Mouse (Mus musculus): ENCODE measurements around the gene Prps2.
"Not testable (repeated sequence)": the region's sequence is repeated elsewhere in the genome, so short reads cannot be mapped to it uniquely, and the experiment has no call there.

Gene Prps2

DNA sequence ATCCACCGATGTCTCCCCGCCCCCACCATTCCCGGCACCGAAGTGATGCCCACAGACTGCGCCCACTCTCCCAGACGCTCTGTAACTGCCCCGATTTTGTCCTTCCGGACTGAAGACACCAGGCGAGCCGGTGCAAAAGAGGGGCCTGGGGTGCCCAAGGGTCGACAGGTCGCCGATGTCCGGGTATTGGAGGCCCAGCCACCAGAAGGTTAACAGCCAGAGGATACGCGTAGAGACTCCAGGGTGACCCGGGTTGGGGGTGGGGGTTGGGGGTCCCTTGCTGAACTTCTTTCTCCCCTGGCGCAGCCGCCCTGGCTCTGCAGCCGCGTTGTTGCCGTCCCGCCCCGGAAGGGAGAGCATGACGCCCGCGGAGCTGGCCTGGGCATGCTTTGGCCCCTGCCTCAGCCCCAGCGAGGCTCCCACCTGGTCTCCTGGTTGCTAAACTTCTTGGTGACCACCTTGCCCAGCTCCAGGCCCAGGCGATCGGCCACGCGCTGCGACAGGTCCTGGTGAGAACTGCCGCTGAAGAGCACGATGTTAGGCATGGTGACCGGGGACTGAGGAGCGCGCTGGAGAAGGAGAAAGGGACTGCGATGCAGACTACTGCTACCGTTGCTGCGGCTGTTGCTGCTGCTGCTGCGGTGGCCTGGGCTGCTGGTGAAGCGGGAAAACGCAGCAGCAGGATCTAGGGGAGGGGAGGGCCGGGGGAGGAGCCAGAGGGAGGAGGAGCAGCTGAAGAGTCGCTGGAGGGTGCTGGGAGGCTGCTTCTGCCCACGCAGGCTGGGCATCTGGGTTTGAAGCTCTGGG lies at the start of gene Prps2:
Gene Prps2, minus strand, starts transcription at position 703 of the 807 bp plus-strand sequence.
- peak; percentile 20 to 25 for DNase-seq (ENCODE audit: low spot score in 2 of 2)

DNA sequence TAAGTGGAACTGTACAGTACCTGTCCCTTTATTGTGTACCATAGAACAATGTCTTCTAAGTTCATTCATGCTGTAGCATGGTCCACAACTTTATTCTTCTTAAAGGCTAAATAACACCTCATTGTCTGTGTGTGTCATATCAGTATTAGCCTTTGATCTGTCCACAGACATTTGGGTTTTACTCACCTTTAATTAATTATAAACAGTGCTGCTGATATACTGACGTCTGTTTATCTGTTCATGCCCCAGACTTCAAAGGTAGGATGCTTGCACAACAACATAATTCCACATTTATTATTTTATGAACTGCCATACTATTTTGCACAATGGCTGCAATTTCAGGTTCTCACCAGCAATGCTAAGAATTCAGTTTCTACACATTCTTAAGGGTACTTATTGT lies 35.1 kb upstream of the Prps2 start:
- no peak for DNase-seq (ENCODE audit: low spot score in 2 of 2)

DNA sequence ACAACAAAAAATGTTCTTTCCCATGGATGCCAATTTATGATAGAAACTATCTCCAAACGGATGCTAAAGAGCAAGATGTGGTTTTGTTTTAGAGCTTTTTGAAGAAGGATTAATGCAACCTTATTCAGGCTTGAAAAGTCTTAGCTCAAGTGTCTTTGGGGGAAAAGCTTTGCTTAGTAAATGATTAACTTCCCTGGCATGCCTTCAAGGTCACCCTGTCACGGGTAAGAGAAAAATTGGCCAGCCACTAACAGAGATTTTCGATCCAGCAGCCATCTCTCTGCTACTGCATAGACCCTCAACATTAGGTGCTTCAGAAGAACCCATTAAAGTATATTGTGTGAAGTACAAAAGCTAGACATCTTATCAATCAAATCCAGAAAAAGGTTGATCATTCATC lies 12.4 kb upstream of the Prps2 start:
- no peak for DNase-seq (ENCODE audit: low spot score in 2 of 2)

DNA sequence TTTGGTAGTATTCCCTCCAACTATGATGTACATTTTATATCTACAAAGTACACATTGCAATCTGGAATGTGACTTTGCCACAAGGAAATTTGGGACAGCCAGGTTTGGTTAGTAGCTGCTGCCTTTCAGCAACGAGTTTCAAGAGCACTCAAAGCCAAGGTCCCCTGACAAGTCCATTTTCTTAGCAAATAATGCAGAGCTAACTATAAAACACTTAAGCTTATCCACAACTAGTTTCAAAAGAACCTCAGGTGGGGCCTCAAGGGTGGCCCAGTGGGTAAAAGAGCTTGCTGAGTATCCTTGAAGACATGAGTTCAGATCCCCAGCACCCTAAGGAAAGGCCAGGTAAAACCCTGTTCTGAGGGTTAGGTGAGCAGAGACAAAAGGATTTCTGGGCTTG lies 4.1 kb upstream of the Prps2 start:
- no peak for DNase-seq (ENCODE audit: low spot score in 2 of 2)

DNA sequence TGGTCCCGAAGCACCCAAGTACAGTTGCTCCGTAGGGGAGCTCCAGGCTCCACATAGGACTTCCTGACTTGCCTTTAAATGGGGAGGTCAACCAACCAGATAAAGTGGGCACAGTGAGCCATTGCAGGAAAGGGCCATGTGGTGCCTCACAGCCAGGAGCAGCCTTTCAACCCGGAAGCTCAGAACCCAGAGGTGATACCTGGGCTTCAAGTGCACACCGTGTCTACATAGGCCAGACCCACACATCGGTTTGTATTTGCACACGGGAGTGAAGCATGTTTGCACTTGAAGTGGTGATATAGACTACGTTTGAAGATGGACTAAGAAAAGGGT lies 271 bp upstream of the Prps2 start:
- no peak for DNase-seq (ENCODE audit: low spot score in 2 of 2)

DNA sequence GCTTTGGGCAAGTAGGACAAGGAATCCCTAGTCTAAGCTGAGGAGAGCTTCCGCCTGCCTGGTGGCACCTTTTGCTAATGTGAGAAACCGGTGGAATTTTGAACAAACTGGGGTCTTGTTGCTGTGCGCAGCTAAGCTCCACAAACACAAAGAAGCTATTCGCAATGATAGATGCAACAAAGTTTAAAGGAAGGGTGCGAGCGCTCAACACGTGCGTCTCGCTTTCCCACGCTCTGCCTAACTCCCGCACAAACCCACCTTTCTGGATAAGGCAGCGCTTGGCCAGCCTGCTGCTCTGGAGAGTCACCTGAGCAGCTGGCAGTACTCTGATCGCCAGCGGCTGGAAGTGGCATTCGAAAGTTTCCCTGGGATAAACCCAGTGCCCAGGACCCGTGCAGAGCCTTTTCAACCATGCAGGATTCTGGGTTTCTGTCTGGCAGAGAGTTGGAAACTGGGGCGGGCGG lies 934 bp downstream of the Prps2 start:
- DNase-seq (ENCODE audit: low spot score in 2 of 2), result no peak

DNA sequence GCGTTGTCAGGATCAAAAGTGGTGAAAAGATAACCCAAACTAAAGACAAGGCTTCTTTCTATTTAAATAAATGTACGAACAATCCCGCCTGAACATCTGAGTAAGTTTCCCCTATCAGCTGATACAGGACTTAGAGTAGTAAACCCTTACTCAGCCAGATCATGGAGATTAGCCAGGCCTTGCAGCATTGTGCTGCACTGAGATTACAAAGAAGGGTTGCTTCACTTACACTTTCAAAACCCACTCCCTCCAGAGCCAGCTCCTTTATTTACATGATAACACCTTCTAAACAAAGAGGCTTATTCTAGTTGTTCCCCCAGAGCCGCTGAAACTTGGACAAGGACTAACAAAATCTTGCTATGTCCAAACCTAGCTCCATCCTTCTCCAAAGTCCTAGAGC lies 2.5 kb downstream of the Prps2 start:
- DNase-seq (ENCODE audit: low spot score in 2 of 2), result no peak

DNA sequence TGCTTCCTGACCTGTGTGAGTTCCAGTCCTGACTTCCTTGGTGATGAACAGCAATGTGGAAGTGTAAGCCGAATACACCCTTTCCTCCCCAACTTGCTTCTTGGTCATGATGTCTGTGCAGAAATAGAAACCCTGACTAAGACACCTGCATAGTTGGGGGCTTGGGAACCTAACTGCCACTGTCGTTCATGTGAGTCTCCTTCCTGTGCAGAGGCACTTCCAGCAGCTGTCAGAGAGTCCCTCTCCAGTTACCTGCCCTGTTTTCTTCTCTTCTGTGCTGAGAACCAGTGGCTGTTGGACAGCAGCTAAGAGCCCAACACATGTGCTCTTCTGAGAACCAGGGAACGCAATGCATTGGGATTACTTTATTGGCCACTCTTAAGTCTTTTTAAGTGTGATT lies 21.3 kb downstream of the Prps2 start:
- DNase-seq (ENCODE audit: low spot score in 2 of 2), result not testable (repeated sequence)

DNA sequence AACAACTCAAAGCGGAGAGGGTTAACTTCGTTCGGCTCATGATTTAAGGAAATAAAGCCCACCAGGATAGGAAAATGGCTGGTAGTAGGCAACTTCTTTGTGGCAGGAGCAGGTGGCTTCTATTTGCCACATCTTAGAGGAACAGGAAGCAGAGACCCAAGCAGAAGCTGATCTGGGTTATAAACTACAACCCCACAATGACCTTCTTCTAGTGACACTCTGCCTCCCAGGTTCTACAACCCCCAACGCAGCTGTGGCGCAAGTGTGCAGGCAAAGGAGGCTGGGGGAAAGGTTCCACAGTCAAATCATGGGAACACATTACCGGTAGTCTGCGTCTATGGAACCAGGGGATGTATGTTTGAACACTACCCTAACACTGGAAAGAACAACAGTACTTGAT lies 22.8 kb downstream of the Prps2 start:
- no peak for DNase-seq (ENCODE audit: low spot score in 2 of 2)

DNA sequence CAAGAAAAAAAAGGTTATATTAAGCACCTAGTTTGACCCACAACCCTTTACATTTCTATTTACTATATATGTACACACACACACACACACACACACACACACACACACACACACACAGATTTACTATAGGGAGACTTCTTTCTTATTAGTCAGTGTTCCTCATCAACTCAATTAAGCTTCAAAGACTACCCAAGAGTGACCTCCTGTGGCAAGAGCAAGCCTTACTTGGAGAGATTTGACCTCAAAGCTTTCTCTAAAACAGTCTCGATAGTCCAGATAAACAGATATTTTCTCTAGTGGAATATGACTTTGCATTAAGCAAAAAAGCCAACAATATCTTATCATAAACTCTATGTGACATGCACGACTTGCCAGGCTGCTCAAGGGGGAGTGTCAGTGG lies 25.1 kb downstream of the Prps2 start:
- no peak for DNase-seq (ENCODE audit: low spot score in 2 of 2)

DNA sequence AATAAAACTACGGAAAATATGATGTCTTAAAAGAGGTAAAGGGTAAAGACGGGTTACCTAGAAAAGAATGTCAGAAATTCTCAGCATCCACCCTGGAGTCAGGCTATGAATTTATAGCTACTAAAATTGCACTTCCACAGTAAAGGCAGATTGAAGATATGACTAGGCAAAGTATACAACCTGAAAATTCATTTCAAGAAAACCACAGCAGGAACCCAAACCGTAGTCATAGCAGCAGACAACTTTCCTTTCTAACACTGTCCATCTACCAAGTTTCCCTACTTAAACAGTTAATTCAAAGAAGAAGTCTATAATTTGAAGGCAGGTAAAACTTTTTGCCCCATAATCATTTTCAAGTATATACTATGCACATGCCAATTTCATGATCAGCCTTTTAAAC lies 26.6 kb downstream of the Prps2 start:
- no peak for DNase-seq (ENCODE audit: low spot score in 2 of 2)

DNA sequence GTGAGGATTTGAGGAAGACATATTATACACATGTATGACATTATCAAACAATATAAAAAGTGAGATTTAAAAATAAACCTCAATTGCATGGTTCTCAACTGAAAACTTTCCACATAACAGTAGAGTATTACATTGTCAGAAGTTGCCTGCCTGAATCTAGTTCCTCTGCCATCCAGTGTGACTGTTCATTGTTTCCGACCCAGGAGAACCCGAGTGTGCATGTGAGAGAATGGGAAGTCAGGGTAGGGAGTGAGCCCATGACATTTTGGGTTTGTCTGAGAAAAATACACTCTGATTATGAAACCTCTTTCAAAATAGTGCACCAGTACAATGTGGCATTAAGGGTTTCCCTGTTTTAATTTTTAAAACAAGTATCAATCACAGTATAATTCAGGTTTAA lies 28.9 kb downstream of the Prps2 start:
- DNase-seq (ENCODE audit: low spot score in 2 of 2), result no peak

DNA sequence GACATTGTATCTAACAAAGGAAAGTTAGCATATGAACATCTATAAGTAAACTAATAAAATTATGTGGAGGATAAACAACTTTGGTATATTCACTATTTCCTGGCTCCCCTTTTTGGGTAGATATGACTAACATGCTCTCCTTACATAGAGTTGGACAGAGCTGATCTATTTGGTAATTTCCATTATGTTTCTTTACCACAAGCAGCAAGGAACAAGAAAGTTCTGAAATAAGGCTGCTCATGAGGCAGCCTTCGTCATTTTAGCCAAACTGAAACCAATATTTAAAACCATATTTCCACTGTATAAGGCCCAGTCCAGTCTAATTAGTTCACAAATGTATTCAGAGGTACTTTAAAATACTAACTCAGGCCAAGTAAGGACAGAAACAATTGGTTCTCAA lies 36.1 kb downstream of the Prps2 start:
- no peak for DNase-seq (ENCODE audit: low spot score in 2 of 2)

DNA sequence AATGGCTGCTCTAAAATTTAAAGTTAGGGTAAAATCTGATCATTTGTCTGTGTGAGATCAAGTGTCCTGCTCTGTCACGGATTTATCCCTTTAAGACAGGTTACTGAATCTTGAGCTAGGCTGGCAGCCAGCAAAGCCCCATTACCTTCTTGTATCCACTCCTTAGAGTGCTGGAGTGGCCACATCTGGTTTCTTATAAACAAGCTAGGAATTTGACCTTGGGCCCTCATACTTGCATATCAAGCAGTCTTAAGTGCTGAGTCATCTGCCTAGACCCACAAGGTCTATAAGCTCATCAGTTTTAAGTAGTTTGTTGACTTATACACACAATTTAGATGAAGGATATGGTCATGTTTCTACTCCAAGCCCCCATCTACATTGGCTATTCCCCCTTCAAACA lies 38.2 kb downstream of the Prps2 start:
- DNase-seq (ENCODE audit: low spot score in 2 of 2), result no peak

DNA sequence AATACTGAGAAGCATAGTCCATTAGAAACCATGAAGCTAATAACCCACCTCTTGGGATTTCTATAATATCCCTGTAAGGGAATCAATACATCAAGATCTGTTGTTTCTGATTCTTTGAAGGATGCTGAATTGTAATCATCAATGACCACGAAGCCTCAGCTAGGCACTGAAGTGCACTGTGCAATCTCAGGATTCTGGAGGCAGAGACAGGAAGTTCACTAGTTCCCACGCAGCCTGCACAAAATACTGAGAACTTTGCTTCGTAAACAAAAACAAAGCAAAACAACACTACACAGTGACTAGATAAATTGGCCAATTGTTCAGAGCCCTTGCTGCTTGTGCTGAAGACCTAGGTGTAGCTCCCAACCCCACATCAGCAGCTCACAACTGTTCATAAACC lies 40.7 kb downstream of the Prps2 start:
- DNase-seq (ENCODE audit: low spot score in 2 of 2), result no peak

DNA sequence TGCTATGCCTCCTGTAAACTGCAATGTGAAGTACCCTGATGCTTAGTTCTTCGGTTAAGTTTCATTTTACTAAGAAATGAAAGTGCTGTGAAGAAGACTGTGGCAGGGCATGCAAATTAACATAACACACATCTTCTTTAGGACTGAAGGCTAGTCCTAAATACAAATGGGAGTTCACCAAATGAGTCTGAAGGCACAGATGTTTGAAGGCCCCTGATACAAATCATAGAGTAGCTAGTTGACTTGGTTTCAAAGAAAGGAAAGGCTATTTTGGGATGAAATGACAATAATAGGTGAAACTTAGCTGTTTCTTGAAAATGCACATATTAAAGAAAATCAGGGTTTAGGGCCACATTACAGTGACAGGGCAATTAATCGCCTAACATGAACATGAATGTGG lies 42.4 kb downstream of the Prps2 start:
- DNase-seq (ENCODE audit: low spot score in 2 of 2), result no peak

DNA sequence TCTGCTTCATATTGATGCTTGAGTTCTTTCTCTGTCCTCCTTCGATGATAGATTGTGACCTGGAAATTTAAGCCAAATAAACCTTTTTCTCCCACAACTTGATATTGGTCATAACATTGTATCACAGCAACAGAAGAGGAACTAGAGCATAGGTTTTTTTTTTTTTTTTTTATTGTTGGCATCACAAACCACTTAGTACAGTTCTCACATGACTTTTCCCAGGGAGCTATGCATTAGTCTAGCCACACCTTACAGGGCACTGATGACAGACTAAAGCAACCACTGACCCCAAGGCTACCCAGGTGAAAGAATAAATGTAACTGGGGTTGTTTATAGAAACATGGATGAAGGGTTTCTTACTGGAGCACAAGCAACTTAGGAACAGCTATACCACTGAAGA lies 44.6 kb downstream of the Prps2 start:
- DNase-seq (ENCODE audit: low spot score in 2 of 2), result no peak

DNA sequence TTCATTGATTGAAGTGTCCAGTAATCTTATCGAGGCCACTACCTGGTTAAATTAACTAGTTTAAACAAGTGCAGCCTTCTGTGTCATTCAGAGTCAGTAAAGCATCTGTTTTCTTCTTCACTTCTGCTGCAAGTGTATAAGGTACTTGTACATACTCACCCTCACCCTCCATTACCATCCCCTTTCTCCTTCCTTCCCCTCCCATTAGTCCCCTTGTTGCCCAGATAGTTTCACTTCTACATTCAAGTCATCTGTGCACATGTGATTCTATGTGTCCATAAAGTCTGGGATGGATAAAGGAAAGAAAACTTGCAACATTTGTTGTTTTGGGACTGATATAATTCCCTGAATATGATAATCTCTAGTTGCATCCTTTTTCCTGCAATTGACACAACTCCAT lies 48.0 kb downstream of the Prps2 start:
- no peak for DNase-seq (ENCODE audit: low spot score in 2 of 2)

DNA sequence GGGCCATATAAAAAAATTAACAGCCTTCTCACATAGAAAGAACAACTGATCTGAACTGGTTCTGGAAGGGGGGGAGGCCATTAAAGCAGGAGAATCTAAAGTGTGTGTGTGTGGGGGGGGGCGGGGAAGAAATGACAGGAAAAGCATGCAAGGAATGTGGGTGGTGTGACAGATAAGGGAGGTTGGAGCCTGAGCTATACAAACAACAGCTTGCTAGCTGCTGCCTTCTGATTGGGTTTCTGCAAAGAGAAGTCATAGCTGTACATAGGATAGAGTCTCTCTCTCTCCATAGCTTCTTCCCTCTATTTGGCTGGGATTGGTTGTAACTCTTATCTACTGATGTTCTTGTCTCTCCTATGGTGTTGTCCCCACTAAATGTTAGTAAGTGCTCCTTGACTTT lies 49.9 kb downstream of the Prps2 start:
- DNase-seq (ENCODE audit: low spot score in 2 of 2), result no peak

DNA sequence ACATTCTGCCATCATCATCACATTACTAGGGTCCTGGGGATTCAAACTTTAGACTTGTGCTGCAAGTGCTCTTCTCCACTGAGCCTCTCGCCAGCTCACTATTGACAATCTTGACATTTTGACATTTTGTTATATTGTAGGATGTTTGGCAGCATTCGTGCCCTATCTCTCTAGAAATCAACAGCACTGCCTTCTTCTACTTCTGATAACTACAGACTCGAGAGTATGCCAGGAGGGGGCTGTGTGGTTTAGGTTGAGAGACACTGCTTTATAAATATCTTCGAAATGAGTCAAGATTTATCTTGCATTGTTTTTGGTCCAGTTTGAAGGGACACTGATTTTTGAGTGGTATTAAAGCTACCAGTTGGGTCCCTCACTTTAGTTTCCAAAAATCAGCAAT lies 51.6 kb downstream of the Prps2 start:
- DNase-seq (ENCODE audit: low spot score in 2 of 2), result no peak

DNA sequence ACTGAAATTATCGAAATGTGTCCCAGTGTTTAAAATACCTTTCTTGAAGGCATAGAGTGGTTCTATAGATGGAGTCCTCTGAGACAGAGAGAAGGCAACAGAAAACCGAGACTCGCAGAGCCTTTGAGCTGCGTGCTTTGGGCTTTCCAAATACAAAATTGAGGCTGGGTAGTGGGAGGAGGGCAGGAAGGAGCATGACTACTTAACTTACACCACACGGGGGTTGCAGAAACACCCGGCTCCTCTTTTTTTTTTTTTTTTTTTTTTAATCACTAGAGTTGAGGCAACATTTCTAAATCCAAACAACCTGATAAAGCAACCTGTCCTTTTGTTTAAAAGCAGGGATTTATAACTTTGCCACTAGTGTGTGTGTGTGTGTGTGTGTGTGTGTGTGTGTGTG lies 52.1 kb downstream of the Prps2 start, which contains the start of gene Tlr7:
Gene Tlr7, minus strand, starts transcription at position 160 of the 400 bp plus-strand sequence.
- no peak for DNase-seq (ENCODE audit: low spot score in 2 of 2)

DNA sequence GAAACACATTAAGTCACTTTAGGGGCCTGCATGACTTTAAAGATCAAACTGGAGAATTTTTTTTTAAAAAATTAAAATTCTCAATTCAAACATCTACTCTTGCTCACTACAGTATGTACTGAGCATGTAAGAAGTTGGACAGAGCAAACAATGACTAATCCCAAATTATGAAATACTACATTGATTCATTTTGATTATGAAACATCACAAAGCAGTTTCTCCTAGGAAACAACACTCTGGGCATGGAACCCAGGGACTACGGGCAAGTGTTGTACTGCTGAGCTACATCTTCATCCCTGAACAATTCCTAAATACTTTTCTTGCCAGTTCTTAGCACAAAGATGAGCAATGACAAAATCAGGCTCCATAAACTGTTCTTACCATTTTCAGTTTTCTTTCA lies 52.9 kb downstream of the Prps2 start:
- DNase-seq (ENCODE audit: low spot score in 2 of 2), result no peak

DNA sequence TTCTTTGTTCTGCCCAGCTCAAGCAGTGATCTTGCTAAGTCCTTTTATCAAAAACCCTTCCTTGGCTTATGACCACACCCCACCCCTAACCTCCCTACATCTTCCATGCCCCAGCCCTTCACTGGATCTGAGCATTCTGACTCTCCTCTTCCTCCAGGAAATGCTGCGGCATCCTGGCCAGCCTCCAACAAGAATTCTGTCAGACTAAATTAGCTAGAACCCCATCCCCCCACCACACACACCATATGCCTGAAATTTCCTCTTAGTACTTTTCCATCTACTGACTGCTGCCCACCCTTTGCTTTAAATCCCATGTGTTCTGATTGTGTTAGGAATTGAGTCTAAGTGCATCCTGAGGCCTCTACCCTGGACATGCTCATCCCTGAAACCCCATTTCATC lies 53.5 kb downstream of the Prps2 start:
- DNase-seq (ENCODE audit: low spot score in 2 of 2), result peak; percentile 11 to 21

DNA sequence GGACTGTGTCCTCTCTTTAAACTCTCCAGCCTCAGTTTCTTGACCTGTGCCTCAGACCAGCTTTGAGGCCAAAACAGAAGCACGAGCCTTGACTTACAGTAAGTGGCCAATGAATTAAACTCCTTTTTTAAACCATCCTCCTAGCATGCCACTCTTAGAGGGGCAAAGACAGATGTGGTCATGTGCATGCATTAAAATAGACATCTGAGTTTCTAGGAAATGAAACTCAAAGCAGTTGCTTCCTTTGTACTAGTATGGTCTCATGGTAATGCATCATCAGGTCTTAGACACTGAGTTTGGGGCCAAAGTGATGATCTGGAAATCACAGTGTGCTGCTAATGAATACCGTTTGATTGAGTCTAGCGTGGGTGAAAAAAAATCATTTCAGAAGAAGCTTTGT lies 54.0 kb downstream of the Prps2 start:
- peak; percentile 4 to 7 for DNase-seq (ENCODE audit: low spot score in 2 of 2)

All from heart, adult 9 months (tissue).